Mouse (Mus musculus) testis, postnatal 14 days (tissue): ENCODE measurements around the gene Bmpr1a.

Experiments
- DNase-seq: peaks from one replicate; pipeline ENCODE4 v3.0.0; 2021; ENCODE audit warnings: low spot score

Bmpr1a gene

GRCm38 (mm10) chr14:34503325-34503647 is at the start of gene Bmpr1a:
Bmpr1a (minus strand) TSS chr14:34503341.
- DNase-seq, result no peak

- DNase-seq, result no peak
These were observed 49.1 kb upstream of the Bmpr1a start for GRCm38 (mm10) chr14:34552226-34552625.

GRCm38 (mm10) chr14:34549004-34549671 is 46.0 kb upstream of the Bmpr1a start:
- peak; percentile 83 for DNase-seq

- DNase-seq, result peak; percentile 66
These were observed 45.4 kb upstream of the Bmpr1a start for GRCm38 (mm10) chr14:34548391-34549001.

- DNase-seq, result no peak
These were observed 41.4 kb upstream of the Bmpr1a start for GRCm38 (mm10) chr14:34544545-34544944.

GRCm38 (mm10) chr14:34544001-34544400 is 40.9 kb upstream of the Bmpr1a start:
- no peak for DNase-seq

- DNase-seq, result no peak
These were observed 40.5 kb upstream of the Bmpr1a start for GRCm38 (mm10) chr14:34543596-34543995.

GRCm38 (mm10) chr14:34541896-34542295 is 38.8 kb upstream of the Bmpr1a start:
- no peak for DNase-seq

GRCm38 (mm10) chr14:34540685-34541162 is 37.6 kb upstream of the Bmpr1a start:
- peak; percentile 66 for DNase-seq

- no peak for DNase-seq
These were observed 32.7 kb upstream of the Bmpr1a start for GRCm38 (mm10) chr14:34535883-34536282.

GRCm38 (mm10) chr14:34533537-34533936 is 30.4 kb upstream of the Bmpr1a start:
- DNase-seq, result no peak

GRCm38 (mm10) chr14:34532536-34532935 is 29.4 kb upstream of the Bmpr1a start:
- DNase-seq, result no peak

GRCm38 (mm10) chr14:34528804-34529203 is 25.7 kb upstream of the Bmpr1a start:
- DNase-seq, result no peak

- no peak for DNase-seq
These were observed 19.6 kb upstream of the Bmpr1a start, which contains the start of gene 9230112D13Rik for GRCm38 (mm10) chr14:34522701-34523100. 9230112D13Rik (minus strand) TSS chr14:34522801.

GRCm38 (mm10) chr14:34517959-34518544 is 14.9 kb upstream of the Bmpr1a start:
- no peak for DNase-seq

- DNase-seq, result no peak
These were observed 13.9 kb upstream of the Bmpr1a start for GRCm38 (mm10) chr14:34516960-34517577.

GRCm38 (mm10) chr14:34515860-34516259 is 12.7 kb upstream of the Bmpr1a start:
- no peak for DNase-seq

GRCm38 (mm10) chr14:34514120-34514519 is 11.0 kb upstream of the Bmpr1a start:
- no peak for DNase-seq

- DNase-seq, result no peak
These were observed 9.5 kb upstream of the Bmpr1a start for GRCm38 (mm10) chr14:34512602-34513001.

- DNase-seq, result no peak
These were observed 8.8 kb upstream of the Bmpr1a start for GRCm38 (mm10) chr14:34511901-34512300.

- DNase-seq, result no peak
These were observed 5.8 kb upstream of the Bmpr1a start for GRCm38 (mm10) chr14:34508842-34509439.

- no peak for DNase-seq
These were observed 5.2 kb upstream of the Bmpr1a start for GRCm38 (mm10) chr14:34508187-34508840.
